Mouse (Mus musculus) liver, adult 2 months (tissue): ENCODE measurements around the gene Calcb. TPM values are rescaled to one million over a fixed set of nuclear protein-coding genes. Genes with fewer than 3 reads are reported as not detected.

Source experiments
- DNase-seq: peaks from one replicate; pipeline ENCODE4 v3.0.0-alpha.2; 2011; ENCODE audit warnings: low read depth, low spot score; ENCODE audit errors: extremely low read depth
- H3K27ac ChIP-seq: fragments of 200-500 bp; replicated peaks from 2 replicates; pipeline ENCODE4 v1.5.1; 2012; ENCODE audit warnings: low read depth, mild to moderate bottlenecking, control low read depth, inconsistent platforms, low read length; ENCODE audit not compliant: insufficient read depth
- H3K27me3 ChIP-seq: fragments of 200-500 bp; 2 replicates; pipeline ENCODE4 v1.6.1; 2012; ENCODE audit warnings: mild to moderate bottlenecking, moderate library complexity, low read length, inconsistent platforms; ENCODE audit not compliant: control insufficient read depth, insufficient read depth
- H3K36me3 ChIP-seq: fragments of 200-500 bp; 2 replicates; pipeline ENCODE4 v1.6.1; 2012; ENCODE audit warnings: low read length, inconsistent platforms; ENCODE audit not compliant: control insufficient read depth, insufficient read depth
- H3K4me1 ChIP-seq: fragments of 200-500 bp; 2 replicates; pipeline ENCODE4 v1.6.1; 2011; ENCODE audit warnings: low read length; ENCODE audit not compliant: control insufficient read depth, insufficient read depth
- H3K4me3 ChIP-seq: fragments of 200-500 bp; 2 replicates; pipeline ENCODE4 v1.5.1; 2011; ENCODE audit warnings: low read depth, mild to moderate bottlenecking, control low read depth, low read length, moderate library complexity; ENCODE audit not compliant: insufficient read depth
- H3K79me2 ChIP-seq: fragments of 200-500 bp; 2 replicates; pipeline ENCODE4 v1.6.1; 2012; ENCODE audit warnings: inconsistent platforms, mild to moderate bottlenecking, low read length, moderate library complexity; ENCODE audit not compliant: control insufficient read depth, insufficient read depth
- H3K9ac ChIP-seq: fragments of 200-500 bp; 2 replicates; pipeline ENCODE4 v1.6.1; 2012; ENCODE audit warnings: low read depth, mild to moderate bottlenecking, control low read depth, inconsistent platforms, low read length
- CTCF ChIP-seq: fragments of 200-500 bp; IDR thresholded peaks from 2 replicates; pipeline ENCODE4 v1.5.1; 2011; ENCODE audit warnings: low read depth, low read length, control low read depth
- POLR2A ChIP-seq: fragments of 200-500 bp; IDR thresholded peaks from 2 replicates; pipeline ENCODE4 v1.6.1; 2011; ENCODE audit warnings: low read length, control low read depth; ENCODE audit not compliant: insufficient read depth; ENCODE audit errors: extremely low read depth
- WGBS: fragments of 180-500 bp; shearing (Covaris S2); methylation state at CpG from one replicate; pipeline ENCODE4 v1.1.7; 2018; 5-methylcytosine and 5-hydroxymethylcytosine counted together
- polyA plus RNA-seq: library from polyadenylated mRNA; depleted of rRNA; stranded (reverse); fragments of >200 nt; gene quantifications from 2 replicates; pipeline ENCODE4 v1.2.3, GENCODE M21; 2012
- total RNA-seq: library from RNA; depleted of rRNA; stranded (reverse); fragments of >200 nt; gene quantifications from 2 replicates; pipeline ENCODE4 v1.2.3, GENCODE M21; 2014

Gene Calcb
- total and polyA plus RNA-seq, 2 experiments = not detected

DNA sequence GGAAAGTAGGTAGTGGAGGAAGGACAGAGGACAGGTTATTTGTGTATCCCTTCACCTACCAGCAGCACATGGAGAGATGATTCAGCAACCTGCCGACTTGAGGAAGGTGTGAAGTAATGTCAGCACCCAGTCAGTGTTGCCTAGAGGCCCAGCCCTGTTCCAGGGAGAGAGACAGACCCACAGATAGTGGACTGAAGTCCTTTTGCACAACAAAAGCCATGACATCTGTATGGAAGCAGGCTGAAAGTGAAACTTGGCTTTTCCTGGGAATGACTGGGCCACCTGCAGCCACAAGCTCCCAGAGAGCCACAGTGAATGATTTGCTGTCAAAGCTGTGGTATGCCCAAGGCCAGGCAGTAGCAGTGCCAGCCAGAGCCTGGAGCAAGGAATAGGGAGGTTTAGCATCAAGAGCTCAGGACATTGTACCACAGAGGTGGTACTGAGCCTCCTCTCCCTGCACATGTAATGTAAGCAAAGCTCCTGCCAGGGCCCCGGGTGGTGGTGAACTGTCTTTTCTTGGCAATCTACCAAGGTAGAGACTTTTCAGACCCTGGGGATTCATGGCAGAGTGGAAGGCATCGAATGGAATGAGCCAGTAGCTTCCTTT, 26.3 kb downstream of the Calcb start:
- Histone ChIP-seq H3K27me3 (no peaks in the 10 kb centered on the region), H3K4me3 (no peak overlapping the region), H3K79me2 (no peaks in the 10 kb centered on the region), H3K27ac (no peak overlapping the region), H3K4me1 (no peaks in the 10 kb centered on the region; the same call in 1 of the 2 replicates), H3K9ac (no peak overlapping the region), H3K36me3 (no peaks in the 10 kb centered on the region)
- peak; percentile 22 for DNase-seq
- WGBS = 47% methylated on average over 3 of the region's 3 CpGs
- TF ChIP-seq CTCF (no peak), POLR2A (no peak)

DNA sequence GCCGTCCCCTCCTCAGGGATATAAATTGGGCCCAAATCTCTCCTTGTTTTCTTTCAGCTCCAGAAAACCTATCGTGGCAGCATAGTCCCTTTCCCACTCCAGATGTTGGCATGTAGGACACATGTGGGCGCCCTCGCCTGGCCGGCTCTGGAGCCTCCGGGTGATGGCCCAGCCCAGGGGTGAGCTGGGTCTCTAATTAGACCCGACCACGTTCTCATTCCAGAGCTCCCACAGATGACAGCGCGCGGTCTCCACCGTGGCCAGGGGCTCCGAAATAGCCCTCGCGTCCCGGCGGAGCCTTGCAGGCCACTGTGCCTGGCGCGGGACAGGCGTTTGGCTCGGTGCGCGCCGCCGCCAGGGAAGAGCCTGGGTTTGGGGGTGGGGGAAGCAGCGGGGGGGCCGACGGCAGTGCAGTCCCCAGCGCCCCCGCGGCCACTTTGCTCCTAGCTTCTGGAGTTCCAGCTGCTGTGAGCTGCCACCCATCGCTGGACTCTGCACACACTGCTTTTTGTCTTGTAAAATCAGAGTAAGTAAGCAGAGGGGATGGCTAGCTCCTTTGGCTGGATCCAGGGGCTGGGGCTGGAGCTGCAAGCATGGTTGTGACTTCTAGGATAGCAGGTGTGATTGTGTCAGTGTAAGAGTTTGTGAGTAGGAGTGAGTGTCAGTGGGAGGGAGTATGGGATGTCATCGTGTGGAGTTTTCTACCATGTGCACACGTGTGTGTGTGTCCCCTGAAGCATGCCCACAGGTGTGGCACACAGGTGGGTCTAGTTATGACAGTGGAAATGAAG, 27.2 kb downstream of the Calcb start:
- Histone ChIP-seq H3K27me3 (no peaks in the 10 kb centered on the region), H3K9ac (peak overlapping the region; percentile 62), H3K4me1 (no peaks in the 10 kb centered on the region), H3K79me2 (no peaks in the 10 kb centered on the region), H3K4me3 (peak overlapping the region; percentile 52; the same call in 1 of the 2 replicates), H3K27ac (no peak overlapping the region), H3K36me3 (no peaks in the 10 kb centered on the region)
- DNase-seq = no peak
- no peak for TF ChIP-seq POLR2A
- peak; percentile 51 for TF ChIP-seq CTCF
- 13% methylated on average over 34 of the region's 34 CpGs for whole genome bisulfite sequencing

DNA sequence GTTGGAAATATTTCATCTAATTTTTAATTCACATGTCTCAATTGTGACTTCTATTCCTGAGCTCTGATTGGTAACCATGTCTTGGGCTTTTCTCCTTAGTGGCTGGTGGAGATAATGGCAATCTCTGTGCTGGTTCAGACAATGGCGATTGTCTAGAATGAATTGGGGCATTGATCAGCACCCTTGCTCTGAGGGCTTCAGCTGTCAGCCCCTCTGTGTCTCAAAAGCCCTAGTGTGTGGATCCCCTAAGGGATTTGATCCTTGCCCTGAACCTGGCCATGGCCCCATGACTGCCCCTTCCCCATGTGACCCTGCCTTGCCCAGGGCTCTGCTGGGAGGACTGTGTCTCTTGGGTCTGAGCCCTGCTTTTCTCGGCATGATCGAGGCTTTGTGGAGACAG, 29.2 kb downstream of the Calcb start:
- WGBS = 85% methylated on average over 3 of the region's 3 CpGs
- no peak for DNase-seq
- Histone ChIP-seq H3K9ac (no peak overlapping the region), H3K79me2 (no peaks in the 10 kb centered on the region), H3K4me1 (no peaks in the 10 kb centered on the region), H3K4me3 (no peak overlapping the region), H3K27ac (no peak overlapping the region), H3K27me3 (no peaks in the 10 kb centered on the region), H3K36me3 (no peaks in the 10 kb centered on the region)
- TF ChIP-seq CTCF = no peak
- TF ChIP-seq POLR2A = no peak

- H3K9ac ChIP-seq = no peak overlapping the region
- DNase-seq = no peak
- H3K27me3 ChIP-seq = no peaks in the 10 kb centered on the region
- H3K4me3 ChIP-seq = no peak overlapping the region
- TF ChIP-seq CTCF (no peak), POLR2A (no peak)
- H3K4me1 ChIP-seq = no peaks in the 10 kb centered on the region
- no peaks in the 10 kb centered on the region for H3K36me3 ChIP-seq
- 65% methylated on average over 4 of the region's 4 CpGs for WGBS
- H3K27ac ChIP-seq = no peak overlapping the region
- H3K79me2 ChIP-seq = no peaks in the 10 kb centered on the region
These were observed 29.8 kb downstream of the Calcb start for GRCm38 (mm10) chr7:114748239-114748638.

DNA sequence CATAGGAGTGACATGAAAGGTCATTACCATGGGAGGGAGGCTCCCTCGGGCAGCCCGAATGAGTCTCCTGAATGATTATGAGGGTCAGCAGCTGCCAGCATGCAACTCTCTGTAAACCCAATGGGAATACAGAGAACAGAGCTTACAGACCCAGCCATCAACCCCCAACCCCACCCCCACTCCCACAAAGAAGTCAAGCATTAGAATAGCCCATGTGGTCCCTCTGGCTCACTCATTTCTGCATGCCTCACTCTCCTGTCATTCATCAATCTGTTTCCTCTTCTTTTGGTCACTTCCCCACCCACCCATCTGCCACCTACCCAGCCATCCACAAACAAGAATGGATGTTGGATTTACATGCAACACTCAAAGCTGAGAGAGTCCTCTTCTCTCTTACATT, 35.0 kb downstream of the Calcb start:
- no peaks in the 10 kb centered on the region for H3K36me3 ChIP-seq
- no peaks in the 10 kb centered on the region for H3K4me1 ChIP-seq
- no peaks in the 10 kb centered on the region for H3K79me2 ChIP-seq
- H3K27me3 ChIP-seq = no peaks in the 10 kb centered on the region
- WGBS = 96% methylated on average over 2 of the region's 2 CpGs
- H3K9ac ChIP-seq = no peak overlapping the region
- H3K4me3 ChIP-seq = no peak overlapping the region
- DNase-seq = no peak
- H3K27ac ChIP-seq = no peak overlapping the region
- TF ChIP-seq POLR2A (no peak), CTCF (no peak)

DNA sequence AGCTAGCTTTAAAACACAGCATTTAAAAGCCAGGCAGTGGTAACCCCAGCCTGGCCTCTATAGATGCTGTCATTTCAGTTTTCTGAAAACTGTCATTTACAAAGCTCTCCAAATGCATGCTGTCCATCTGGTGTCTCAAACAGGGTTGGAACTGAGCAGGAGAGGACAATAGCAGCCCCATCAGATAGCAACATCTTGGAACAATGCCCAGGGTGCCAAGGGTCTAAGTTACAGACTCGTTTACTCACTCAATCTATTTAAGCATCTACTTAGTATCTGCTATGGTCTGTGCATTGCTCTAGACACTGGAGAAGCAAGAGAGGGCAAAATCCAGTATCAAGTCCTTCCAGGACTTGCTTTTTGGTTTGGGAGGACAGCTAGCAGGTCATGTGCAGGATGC, 35.8 kb downstream of the Calcb start:
- peak; percentile 58 for DNase-seq
- H3K79me2 ChIP-seq = no peaks in the 10 kb centered on the region
- WGBS = 9% methylated on average over 1 of the region's 1 CpGs

More for the DNA sequence above, 35.8 kb downstream of the Calcb start:
- no peak overlapping the region for H3K9ac ChIP-seq
- no peaks in the 10 kb centered on the region for H3K4me1 ChIP-seq
- no peaks in the 10 kb centered on the region for H3K27me3 ChIP-seq
- no peak overlapping the region for H3K27ac ChIP-seq
- no peak for TF ChIP-seq CTCF
- no peak for TF ChIP-seq POLR2A
- H3K36me3 ChIP-seq = no peaks in the 10 kb centered on the region
- no peak overlapping the region for H3K4me3 ChIP-seq
